Mouse (Mus musculus) v-Abl transformed pro-B cells (cell line): ENCODE measurements around the gene Olfr724.
"Not testable (repeated sequence)": the region's sequence is repeated elsewhere in the genome, so short reads cannot be mapped to it uniquely, and the experiment has no call there.

ENCODE experiments used
- in situ Hi-C, 2 experiments: fragments of 400-800 bp; cut with MboI; formaldehyde crosslinking; loops; one replicate each; pipeline ENCODE4 v1.15.1; 2025; ENCODE audit not compliant: unreplicated experiment in 2 of 2

Gene Olfr724

DNA sequence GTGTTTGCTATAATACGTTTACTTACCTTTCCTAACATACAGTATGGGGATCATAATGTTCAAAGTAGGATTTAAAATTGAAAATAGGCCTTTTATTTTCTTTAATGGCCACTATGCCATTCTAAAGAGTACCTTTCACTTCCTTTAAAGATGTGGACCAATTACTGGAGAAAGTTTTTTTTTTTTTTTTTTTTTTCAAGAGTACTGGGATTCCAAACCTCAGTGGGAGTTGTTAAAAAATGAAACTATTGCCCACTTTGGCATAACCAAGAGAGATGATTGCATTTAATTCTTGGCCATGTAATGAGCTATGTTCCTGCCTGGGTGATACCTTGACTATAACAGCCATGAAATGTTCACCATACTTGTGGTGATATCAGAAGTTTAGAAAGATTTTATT is at the start of gene Olfr724:
Gene Olfr724 (minus strand): TSS at position 101 of the 400 bp plus-strand sequence.
- in situ Hi-C loops = not testable (repeated sequence)

DNA sequence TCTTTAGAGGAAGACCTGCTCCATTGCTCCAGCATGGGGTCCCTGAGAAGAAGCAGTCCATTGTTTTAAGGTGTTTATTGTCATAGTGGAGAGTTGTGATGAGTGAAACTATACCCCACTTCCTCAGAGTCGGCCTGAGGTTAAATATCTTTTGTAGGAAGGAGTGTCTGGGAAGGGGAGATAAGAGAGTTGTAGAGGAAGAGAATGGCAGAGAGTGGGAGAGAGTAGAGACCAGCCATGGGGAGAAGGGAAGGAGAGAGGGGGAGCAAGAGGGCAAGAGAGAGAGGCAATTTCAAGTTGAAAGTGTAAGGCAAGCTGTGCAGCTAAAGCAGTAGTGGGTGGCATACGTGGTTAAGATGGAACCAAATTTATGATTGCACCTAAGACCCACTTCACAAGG is 7.2 kb downstream of the Olfr724 start:
- in situ Hi-C loops = no loop called here

DNA sequence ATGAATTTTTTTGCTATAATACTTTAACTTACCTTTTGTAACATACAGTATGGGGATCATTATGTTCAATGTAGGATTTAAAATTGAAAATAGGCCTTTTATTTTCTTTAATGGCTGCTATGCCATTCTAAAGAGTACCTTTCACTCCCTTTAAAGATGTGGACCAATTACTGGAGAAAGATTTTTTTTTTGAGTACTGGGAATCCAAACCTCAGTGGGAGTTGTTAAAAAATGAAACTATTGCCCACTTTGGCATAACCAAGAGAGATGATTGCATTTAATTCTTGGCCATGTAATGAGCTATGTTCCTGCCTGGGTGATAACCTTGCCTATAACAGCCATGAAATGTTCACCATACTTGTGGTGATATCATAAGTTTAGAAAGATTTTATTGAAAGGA is 31.4 kb downstream of the Olfr724 start, which contains the start of gene Olfr723:
Gene Olfr723 (minus strand): TSS at position 101 of the 400 bp plus-strand sequence.
- in situ Hi-C loops = not testable (repeated sequence)
